Mouse (Mus musculus): ENCODE measurements around the gene Ergic1.

Ergic1 gene

DNA sequence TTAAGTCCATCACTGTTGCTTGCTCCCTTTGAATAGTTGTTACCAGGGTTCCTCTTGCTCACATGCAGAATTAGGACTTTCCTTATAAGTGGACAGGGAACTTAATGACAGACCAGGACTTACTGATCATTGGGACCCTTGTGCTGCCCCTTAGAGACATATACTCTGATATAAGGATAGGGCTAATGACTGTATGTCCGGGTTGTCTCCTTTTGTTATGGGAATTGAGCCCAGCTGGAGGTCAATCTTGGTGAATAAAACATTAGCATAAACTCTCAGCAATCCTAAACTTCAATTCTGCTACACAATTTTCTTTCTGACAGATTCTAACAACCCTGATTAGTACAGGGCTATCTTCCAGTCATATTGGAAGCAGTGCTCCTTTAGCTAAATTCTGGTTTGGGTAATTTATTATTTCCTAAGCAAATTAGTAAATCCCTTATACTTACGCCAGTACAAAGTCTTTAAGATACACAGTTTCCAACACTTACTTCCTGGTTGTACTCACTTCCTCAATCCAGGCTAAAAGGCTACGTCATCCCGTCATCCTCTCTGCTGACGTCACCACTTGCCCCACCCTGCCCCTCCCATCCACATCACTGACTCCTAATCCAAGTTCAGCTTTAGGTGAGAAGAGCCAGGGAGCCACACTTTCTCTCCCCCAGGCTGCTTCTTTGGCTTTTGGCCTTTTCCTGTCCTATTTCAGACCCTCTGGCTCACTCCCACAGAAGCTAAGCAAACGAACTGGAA lies 23.4 kb upstream of the Ergic1 start:
- no peak for DNase-seq (ENCODE audit: low read depth, low spot score)

DNA sequence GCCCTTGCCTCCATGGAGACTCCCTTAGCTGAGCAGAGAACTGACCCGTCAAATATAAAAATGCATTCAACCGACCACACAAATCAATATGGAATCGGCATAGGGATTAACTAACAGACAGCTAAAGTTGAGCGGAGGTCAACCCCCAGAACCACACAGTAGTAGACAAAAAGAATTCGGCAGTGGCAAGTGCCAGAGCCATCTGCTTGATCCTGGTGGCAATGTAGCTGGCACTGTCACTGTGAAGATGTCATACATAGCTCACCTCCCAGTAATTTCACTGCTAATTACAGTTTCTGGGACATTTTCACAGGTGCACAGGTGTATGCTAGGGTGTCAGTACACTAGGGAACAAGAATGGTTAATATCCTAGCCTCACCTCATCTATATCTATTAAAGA lies 21.2 kb upstream of the Ergic1 start:
- DNase-seq (ENCODE audit: low read depth, low spot score): no peak

DNA sequence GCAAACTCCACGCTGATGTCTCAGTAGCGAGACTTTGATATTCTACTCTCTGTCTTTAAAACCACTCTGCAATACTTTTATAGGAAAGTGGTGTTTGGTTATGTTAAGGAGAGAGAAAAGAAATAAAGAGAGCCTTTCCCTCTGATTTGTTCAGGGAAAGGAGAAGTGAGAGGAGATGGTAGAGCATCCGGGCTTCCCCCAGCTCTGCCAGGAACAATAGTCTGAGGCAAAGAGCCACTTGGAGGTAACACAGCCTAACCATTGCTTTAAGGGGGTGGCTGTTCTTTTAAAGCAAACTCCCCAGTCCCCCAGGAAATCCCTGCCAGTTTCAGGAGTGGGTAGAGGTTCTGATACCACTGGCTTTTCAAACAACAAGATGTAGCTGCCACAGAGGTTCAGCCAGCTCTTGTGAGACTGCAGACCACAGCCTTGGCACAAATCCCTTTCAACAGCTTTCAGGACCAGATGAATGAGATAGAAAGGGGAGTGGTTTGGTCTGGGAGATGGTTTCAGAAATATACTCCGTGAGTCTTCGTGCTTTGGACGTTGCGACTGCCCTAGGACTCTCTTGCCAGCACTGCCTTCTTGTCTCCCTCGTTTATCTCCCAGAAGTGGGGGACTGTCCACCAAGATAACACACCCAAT lies 16.8 kb upstream of the Ergic1 start:
- no peak for DNase-seq (ENCODE audit: low read depth, low spot score)

DNA sequence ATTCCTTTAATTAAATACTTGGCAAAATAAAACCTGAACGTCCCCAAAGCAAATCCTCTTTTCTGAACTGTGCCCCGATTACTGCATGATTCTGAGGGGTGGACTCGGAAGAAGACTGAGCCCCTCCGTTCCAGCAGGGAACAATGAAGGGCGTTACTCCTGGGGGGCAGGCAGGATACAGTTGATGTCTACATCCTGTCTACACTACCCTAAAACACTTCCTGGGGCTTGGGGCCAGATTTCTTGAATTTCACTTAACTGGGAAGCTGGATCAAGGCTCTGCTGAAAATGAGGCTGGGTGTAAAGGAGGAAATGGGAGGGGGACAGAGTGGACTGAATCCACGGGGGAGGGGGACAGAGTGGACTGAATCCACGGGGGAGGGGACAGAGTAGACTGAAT lies 13.5 kb upstream of the Ergic1 start:
- DNase-seq (ENCODE audit: low read depth, low spot score): no peak

DNA sequence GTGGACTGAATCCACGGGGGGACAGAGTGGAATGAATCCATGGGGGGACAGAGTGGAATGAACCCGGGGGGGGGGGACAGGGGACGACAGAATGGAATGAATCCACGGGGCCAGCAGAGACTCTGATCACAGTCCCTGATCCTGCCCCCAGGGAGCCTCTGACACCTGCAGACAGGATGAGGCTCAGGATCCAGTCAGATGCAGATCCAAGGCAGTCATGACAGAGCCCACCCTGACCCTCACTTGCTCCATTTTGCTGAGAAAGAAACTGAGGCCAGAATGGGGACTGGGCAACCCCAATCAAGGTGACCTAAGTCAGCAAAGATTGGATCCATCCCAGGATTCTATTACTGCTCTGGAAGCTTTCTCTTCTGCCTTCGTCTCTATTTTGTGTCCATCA lies 12.7 kb upstream of the Ergic1 start:
- DNase-seq (ENCODE audit: low read depth, low spot score): no peak

DNA sequence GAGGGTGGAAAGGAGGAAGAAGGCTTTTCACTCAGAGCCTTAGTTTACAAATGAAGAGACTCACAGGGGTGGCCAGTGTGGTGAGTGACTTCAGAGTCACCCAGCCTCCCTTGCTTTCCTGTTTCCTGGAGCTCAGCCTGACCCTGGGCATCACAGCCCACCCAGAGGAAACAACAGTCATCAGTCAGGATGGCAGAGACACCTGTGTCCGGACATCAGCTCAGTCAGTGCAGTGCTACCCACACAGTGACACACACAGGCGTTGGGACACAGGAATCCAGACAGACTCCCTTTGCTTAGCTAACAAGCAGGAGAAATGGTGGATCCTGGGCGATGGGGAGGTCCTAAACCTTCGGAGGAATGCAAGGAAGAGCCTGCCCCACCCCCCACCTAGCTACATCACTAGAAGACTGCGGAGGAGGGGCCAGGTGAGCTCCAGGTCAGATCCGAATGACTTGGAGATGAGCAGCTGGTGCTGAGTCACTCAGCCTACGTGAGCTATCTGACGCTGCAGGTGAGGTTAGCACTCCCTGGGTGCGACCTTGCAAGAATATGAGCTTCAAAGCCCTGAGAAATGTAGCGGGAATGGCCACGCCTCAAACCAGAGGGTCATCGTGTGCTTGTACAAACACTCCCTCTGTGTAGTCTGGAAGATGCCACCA lies 12.0 kb upstream of the Ergic1 start:
- DNase-seq (ENCODE audit: low read depth, low spot score): peak; percentile 83

DNA sequence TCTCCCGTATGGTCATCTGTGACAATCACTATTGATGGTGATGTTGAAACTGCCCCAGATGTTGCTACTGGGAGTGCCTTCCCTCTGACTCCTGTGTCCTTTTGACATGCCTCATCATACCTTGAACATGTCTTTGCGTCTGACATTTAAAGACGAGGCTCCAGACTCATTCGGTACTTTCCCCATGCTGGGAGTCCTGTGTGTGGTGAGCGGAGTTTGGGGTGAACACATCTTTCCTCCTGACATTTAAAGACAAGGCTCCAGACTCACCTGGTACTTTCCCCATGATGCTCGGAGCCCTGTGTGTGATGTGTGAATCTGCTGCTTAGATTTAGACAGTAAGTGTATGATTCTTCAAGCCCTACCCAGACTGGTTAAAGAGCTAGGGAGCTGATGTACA lies 10.2 kb upstream of the Ergic1 start:
- no peak for DNase-seq (ENCODE audit: low read depth, low spot score)

DNA sequence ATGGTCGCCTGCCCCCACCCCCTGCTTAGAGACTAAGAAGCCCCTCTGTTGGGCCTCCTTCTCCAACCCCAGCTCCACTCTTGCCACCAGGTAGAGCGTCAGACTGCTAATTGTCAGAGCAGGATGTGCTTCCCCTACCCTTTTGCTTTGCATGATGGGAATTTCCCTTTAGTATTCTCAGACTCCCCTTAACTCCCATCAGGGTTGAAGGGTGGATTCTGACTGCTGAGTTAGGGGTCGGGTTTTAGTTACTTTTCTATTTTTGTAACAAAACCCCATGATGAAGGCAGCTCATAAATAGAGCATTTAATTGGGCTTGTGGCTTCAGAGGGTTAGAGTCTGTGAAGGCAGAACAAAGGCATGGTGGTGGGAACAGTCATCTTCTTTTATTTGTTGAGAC lies 8.3 kb upstream of the Ergic1 start:
- no peak for DNase-seq (ENCODE audit: low read depth, low spot score)

DNA sequence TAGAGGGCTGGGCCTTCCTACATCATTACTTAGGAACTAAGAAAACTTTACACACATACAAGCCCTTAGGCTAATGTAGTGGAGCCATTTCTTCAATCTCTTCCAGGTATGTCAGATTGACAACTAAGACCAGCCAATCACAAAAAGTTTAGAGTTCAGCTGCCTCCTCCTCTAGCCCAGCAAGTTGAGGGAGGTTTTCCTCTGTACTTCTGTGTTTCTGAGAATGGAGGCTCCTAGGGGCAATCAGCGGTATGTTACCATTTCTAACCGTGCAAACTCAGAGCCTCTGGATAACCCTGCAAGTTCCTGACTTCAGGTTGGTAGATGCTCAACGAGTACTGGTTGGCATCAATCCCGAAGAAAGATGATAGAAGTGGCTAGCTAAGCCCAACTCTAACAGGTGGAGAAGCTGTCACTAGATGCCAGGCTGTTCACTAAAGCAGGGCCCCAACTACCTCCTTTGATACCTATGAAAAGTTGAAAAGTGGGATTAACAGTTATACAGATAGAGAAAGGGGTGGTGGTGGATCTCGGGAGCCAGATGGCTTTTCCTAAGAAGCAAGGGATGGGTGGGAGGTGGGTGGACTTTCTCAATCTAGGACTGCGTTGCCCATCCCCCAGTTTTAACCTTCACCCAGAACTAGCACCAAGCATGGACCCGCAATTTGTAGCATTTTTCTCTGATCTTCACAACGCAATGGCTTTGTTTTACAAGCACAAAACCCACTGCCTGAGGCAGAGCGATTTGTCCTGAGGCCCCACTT lies 581 bp upstream of the Ergic1 start:
- no peak for DNase-seq (ENCODE audit: low read depth, low spot score)

DNA sequence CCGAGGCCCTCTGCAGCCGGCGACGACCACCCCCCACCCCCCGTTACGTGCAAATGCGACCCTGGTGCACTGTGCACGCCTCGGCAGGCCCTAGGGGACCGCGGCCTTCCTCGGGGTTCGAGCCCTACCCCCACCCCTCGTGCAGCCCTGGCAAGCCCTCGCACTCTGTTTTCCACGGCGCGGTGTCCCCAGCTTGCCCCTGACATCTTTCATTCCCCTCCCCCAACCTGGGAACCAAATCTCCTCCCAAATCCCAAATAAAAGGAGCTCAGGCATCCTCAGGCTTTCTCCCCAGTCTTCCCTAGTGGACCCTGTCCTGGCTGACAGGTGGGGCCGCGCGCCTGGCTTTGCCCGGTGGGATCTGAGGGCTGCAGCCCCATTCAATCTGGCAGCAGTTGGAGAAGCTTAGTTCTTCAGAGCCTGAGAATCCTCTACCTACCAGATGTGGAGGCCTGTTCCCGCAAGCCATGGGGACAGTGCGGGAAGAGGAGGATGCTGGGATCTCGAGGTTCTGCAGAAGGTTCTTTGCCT lies 427 bp downstream of the Ergic1 start, which contains the start of gene Dusp1:
TSS of gene Dusp1 (minus strand) at position 478 of the 531 bp plus-strand sequence.
- no peak for DNase-seq (ENCODE audit: low read depth, low spot score)

DNA sequence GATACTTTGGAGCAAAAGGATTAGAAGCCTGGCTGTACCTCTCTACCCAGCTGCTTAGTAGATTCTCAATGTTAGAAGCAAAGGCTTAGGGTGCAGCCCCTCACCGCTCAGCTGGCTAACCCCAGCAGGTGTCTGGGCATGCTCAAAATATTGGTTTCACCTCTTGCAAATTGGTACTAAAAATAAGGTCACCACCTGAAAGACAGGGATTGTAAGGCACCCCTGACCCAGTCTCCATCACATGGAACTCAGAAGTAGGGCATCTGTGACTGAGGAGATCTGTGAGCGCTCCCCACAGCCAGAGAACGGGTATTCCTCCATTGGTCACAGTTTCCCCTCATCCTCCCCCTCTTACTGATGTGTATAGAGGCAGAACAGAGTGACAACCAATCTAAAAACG lies 1.0 kb downstream of the Ergic1 start:
- DNase-seq (ENCODE audit: low read depth, low spot score): no peak

DNA sequence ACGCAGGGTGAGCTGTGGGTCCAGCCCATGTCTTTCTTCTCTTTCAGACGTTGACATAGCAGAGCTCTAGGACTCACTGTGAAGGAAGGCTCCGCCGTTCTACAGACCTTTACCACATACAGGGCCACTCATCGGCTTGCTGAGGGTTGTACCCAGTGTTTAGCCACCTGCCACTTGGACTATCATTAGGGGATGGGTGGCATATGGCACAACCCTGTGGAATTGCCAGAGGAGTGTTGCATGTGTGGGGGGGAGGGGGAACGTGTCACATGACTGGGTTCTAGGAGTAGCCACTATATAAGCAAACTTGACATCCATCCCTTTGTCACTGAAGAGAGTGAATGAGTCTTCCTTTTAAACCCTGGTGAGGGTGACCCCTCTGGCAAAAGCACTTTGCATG lies 2.2 kb downstream of the Ergic1 start:
- no peak for DNase-seq (ENCODE audit: low read depth, low spot score)

DNA sequence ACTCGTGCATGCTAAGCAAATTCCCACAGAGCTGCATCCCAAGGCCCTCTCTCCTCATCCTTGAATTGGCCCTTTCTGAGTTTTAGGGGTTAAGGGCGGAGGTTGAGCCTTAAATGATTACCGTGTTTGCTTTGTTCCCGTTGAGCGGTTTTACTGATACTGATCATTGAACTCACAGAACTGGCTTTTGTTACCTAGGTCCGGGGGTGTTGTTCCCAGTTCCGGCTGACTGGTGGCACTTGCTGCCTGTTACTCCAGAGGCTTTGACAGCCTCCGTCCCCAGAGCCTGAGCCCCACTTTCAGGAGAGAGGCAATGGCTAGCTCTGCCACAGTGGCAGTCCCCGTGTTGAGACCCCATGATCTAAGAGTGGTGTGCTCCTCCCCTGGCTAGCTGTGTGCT lies 3.1 kb downstream of the Ergic1 start:
- no peak for DNase-seq (ENCODE audit: low read depth, low spot score)

DNA sequence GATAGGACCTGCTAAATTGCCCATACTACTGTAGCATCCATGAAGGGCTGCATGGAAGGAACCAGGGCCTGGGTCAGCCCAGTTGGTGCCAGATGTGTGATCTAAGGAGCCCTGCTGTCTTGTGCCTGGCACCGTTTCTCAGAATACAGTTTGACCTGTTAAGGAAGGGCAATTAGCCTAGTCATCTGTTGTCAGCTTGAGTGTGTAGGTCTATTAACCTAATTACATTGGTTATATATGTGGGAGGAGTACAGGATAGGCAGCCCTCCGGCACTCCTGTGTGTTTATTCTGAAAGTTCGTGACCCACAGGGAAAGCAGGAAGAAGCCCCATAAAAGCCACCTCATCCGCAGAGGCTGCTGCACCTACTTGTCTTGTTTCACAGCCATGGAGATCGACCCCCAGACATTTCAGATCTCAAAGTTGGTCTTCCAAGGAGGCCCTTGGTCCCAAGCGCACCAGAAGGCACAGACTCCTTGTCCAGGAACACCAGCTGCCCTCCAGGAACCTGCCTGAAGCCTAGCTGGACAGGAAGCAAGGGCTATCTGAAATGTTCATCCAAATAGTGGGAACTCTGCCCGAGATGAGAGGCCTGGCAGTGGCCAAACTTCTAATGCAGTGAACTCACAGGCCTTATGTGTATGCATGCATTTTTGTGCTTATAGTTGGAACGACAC lies 6.0 kb downstream of the Ergic1 start:
- DNase-seq (ENCODE audit: low read depth, low spot score): no peak

DNA sequence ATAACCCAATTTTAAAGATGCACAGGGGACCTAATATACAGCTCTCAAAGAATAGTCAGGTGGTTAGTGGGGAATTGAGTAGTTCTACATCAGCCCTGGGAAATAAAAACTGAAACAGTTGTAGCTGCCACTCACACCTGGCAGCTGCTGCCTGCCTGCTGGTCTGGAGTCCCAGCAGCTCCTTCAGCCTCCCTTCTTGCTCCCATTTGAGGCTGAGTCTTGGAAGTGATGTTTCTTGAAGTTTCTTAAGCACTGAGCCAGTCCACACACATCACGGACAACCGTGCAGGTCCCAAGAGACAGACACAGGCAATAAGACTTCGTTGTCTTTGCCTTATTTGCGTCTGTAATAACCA lies 6.5 kb downstream of the Ergic1 start:
- no peak for DNase-seq (ENCODE audit: low read depth, low spot score)

DNA sequence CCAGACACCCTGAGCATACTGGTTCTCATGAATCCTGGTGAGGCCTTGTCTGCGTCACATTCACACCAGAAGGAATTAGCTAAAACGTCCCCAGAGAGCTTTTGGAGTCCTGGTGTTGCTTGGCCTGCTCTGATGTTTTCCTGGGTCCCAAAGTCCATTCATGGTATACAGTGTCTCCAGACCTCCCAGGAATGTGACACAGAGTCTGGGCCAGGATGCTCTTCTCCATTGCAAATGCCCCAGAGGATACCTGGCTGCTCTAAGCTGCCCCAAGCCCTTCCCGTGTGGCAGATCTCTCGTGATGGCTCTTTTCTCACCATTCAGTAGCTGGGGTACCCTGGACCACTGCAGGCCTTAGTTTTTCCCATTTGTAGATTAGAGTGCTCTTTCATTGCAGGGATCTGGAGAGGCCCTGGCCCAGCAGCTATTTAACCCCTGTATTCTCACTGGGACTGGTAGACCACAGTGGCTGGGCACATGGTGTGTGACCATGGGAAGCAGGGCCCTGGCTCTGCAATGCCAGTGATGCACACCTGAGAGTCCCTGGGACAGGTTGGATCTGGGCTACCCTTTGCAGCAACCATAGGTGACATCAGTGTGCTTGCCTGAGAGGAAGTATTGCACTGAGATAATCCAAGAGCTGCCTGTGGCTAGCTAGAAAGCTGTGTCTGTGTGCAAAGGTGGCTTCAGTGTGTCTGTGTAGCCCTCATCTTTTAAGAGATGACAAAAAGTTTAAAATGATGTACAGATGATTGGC lies 8.5 kb downstream of the Ergic1 start:
- DNase-seq (ENCODE audit: low read depth, low spot score): no peak

DNA sequence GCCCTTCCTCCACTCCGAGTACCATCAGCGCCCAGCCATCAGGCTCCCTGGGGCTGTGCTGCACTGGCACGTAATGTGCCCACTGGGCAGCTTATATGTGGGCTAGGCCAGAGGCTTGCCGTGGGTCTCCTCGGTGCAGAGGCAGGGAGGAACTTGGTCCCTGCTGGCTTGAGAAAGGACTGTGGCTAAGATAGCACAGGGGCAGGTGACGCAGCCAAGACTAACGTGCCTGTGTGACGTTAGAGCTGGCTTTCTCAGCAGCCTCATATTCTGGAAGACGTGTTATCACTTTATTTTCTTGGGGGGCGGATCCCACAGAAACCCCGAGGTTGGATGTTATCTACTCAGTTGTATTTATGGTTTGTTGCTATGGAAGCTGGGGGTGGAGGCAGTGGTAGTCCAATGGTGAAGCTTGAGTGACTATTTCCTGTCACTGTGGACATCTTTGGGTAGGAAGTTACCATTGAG lies 9.4 kb downstream of the Ergic1 start:
- DNase-seq (ENCODE audit: low read depth, low spot score): no peak

DNA sequence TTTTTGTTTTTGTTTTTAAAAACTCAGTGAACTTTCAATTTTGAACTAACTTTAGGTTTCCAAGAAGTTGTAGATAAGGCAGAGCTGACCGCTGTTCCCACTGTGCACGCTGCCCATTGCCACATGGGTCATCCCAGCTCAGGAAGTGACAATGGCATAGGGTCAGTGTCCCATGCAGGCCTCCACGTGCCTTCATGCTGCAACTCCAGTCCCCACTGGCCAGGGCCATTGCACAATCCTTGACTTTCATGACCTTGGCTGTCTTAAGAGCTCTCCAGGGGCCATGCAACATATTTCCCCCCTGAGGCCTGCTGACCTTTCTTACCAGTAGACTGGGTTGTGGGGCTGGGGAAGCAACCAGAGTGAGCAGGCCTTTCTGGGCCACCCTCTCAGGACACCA lies 10.1 kb downstream of the Ergic1 start:
- no peak for DNase-seq (ENCODE audit: low read depth, low spot score)

DNA sequence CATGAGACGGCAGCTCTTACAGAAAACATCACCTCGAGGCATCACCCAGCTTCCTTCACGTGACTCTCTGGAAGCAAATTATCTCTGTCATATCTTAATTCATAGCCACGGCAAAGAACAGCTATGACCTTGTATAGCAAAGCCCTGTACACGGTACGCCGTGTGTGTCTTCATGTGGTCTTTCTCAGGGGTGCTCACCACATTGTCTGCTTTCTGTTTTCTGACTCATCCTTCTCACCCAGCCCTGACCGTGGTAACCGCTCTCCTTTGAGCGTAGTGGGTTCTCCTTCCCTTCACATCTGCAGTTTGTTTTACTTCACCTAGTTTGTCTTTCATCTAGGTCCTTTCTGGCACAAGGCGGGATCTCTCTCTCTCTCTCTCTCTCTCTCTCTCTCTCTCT lies 11.0 kb downstream of the Ergic1 start:
- DNase-seq (ENCODE audit: low read depth, low spot score): no peak

DNA sequence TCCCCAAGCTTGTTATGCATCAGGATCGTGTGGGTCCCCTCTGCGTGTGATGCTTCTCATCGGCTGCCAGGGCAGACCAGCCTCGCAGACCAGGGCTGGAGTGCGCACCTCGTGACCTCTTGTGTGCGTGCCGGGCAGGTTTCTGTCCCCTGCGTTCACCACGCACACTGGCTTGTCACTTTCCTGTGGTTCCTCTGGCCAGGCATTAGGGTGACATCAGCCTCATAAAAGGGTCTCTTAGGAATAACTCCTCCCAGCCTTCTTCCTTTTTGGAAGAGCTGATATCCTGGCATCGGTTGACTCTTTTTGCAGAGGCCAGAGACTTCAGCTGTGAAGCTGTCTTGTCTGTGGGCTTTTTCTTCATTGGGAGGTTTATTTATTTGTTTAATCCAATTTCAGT lies 12.8 kb downstream of the Ergic1 start:
- DNase-seq (ENCODE audit: low read depth, low spot score): no peak

DNA sequence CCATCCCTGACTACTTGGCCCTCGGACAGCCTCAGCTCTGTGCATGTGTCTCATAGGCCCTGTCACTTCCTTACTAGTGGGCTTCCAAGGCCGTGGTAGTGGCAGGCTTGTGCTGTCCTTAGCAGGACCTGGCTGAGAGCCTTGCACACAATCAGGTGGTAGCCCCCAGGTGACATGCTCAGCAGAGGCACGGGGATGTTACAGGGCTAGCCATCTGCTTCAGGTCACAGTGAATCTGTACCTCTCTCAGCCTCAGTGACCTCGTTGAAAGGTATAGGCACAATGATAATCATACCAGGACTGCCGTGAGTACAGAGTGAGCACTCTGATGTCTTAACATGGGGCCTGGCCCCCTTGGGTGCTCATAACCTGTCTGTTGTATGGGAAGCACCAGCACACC lies 13.4 kb downstream of the Ergic1 start:
- no peak for DNase-seq (ENCODE audit: low read depth, low spot score)

Data from WW6 (cell line).